Mouse (Mus musculus): ENCODE measurements at regions not wholly inside any gene's neighbourhood (a gene's known extent, or its start where the extent isn't known, plus 50 kb on each side); places are given as distances from the start of the nearest gene placed in this dataset.
"Not testable (repeated sequence)": the region's sequence is repeated elsewhere in the genome, so short reads cannot be mapped to it uniquely, and the experiment has no call there.

DNA sequence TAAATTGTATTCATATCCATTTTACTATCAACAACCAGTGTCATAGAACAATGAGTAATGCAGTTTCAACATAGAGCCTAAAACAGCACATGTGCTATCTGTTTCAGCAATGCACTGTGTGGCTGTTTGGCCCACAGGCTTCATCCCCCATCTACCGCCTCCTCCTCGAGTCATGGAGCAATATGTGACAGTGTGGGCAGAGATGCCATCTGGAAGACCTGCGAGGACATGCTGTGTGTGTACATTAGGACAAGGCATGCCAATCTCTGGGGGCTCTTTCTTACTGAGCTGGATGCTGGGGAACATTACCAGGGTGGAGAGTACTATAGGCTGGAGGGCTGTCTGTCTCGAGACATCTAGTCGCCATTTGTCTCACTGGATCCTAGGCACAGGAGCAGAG lies 101.5 kb upstream of the Fam84a start:
- H3K4me3 ChIP-seq (ENCODE audit: low read depth, low read length) = no peak overlapping the region
- no peaks in the 10 kb centered on the region for H3K4me1 ChIP-seq (ENCODE audit: control insufficient read depth, insufficient read depth, insufficient read length, low read length)
- WGBS = 87% methylated on average over 5 of the region's 5 CpGs
- no peak overlapping the region for H3K27ac ChIP-seq (ENCODE audit: insufficient read depth, low read depth, low read length)
- TF ChIP-seq CTCF (IDR thresholded peaks at IDR 0.05; ENCODE audit: extremely low read depth, insufficient read length, insufficient replicate concordance, low read depth, low read length) (no peak), POLR2A (IDR thresholded peaks at IDR 0.05; ENCODE audit: low read depth, low read length) (no peak)
- H3K36me3 ChIP-seq (ENCODE audit: control insufficient read depth, insufficient read depth, low read length) = no peaks in the 10 kb centered on the region
- H3K27me3 ChIP-seq (ENCODE audit: control insufficient read depth, insufficient read depth, low read length) = no peaks in the 10 kb centered on the region

DNA sequence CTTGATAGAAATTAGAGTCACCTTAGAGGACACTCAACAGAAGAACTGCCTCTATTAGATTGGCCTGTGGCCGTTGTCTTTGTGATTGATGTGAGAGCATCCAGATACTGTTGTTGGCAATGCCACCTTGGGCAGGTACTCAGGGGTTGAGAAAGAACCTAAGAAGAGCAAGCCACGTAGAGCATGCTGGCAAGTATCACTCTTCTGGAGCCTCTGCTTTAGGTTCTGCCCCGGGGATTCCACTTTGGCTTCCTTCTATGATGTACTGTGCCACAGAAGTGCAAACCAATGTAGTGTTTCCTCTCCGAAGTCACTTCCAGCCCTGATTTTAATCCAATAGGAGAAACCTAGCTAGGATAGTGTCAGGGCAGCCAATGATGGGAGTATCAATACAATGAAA lies 98.3 kb upstream of the Fam84a start:
- Histone ChIP-seq H3K27me3 (ENCODE audit: control insufficient read depth, insufficient read depth, low read length) (no peaks in the 10 kb centered on the region), H3K36me3 (ENCODE audit: control insufficient read depth, insufficient read depth, low read length) (no peaks in the 10 kb centered on the region), H3K4me3 (ENCODE audit: low read depth, low read length) (no peak overlapping the region), H3K27ac (ENCODE audit: insufficient read depth, low read depth, low read length) (no peak overlapping the region), H3K4me1 (ENCODE audit: control insufficient read depth, insufficient read depth, insufficient read length, low read length) (no peaks in the 10 kb centered on the region)
- WGBS = 91% methylated on average over 4 of the region's 4 CpGs
- TF ChIP-seq POLR2A (IDR thresholded peaks at IDR 0.05; ENCODE audit: low read depth, low read length) (no peak), CTCF (IDR thresholded peaks at IDR 0.05; ENCODE audit: extremely low read depth, insufficient read length, insufficient replicate concordance, low read depth, low read length) (no peak)

DNA sequence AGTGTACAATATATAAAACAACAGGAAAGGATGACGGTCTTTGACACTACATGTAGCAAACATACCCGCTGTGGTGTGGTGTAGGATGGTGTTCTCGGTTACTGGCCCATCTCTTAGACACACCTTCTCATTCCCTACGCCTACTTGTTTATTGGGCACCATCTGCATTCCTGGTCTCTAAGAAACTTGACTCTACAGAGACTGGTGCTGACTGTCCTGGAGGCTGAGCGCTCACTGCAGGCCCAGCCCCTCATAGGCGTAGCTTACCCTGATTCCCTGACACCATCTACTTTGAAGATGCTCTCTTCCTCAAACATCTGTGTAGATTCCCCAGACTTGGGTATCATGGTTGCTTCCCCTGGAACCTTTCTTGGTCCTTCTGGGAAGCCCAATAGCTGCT lies 90.9 kb upstream of the Fam84a start:
- H3K4me3 ChIP-seq (ENCODE audit: low read depth, low read length) = not testable (repeated sequence)

DNA sequence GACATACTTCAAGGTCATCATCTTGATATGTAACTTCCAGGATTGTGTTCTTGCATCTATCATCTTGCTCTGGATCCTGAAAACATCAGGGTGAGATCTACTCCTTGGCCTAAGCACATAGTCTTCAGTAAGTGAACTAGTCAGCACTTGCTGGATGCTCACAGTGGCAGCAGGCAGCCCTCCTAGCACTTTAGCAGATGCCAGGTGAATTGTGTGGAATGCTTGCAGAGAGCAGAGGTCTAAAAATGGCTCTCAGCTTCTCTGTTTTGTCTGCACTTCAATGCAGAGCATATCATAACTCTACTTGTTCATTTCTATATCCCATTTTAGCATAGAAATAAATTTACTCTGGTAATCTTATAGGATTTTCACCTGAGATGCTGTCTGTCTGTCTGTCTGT lies 85.8 kb upstream of the Fam84a start:
- Histone ChIP-seq H3K36me3 (ENCODE audit: control insufficient read depth, insufficient read depth, low read length) (no peaks in the 10 kb centered on the region), H3K4me3 (ENCODE audit: low read depth, low read length) (no peak overlapping the region), H3K27ac (ENCODE audit: insufficient read depth, low read depth, low read length) (no peak overlapping the region), H3K4me1 (ENCODE audit: control insufficient read depth, insufficient read depth, insufficient read length, low read length) (no peaks in the 10 kb centered on the region), H3K27me3 (ENCODE audit: control insufficient read depth, insufficient read depth, low read length) (no peaks in the 10 kb centered on the region)
- TF ChIP-seq CTCF (IDR thresholded peaks at IDR 0.05; ENCODE audit: extremely low read depth, insufficient read length, insufficient replicate concordance, low read depth, low read length) (no peak), POLR2A (IDR thresholded peaks at IDR 0.05; ENCODE audit: low read depth, low read length) (no peak)

More for the DNA sequence above, 90.9 kb upstream of the Fam84a start:
- 86% methylated on average over 6 of the region's 6 CpGs for WGBS
- not testable (repeated sequence) for H3K36me3 ChIP-seq (ENCODE audit: control insufficient read depth, insufficient read depth, low read length); H3K27me3 ChIP-seq (ENCODE audit: control insufficient read depth, insufficient read depth, low read length); H3K4me1 ChIP-seq (ENCODE audit: control insufficient read depth, insufficient read depth, insufficient read length, low read length); H3K27ac ChIP-seq (ENCODE audit: insufficient read depth, low read depth, low read length)

DNA sequence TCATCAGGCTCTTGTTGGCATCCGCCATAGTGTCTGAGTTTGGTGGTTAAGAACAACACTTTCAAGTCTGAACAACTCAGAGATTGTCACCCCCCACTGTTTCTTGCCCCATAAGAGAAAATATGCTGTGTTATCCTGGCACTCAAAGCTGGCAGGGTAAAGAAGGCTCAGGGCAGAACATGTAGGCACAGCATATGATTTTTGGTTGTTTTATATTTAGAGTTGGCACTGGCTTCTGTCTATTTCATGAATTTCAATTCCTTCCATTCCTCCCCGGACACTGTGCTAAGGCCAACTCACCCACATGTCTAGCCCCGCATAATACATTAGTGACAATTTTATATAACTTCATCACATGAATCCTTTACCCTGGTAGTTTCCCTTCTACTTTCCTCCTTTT lies 83.5 kb upstream of the Fam84a start:
- H3K27me3 ChIP-seq (ENCODE audit: control insufficient read depth, insufficient read depth, low read length) = no peaks in the 10 kb centered on the region
- 89% methylated on average over 3 of the region's 3 CpGs for WGBS
- H3K4me3 ChIP-seq (ENCODE audit: low read depth, low read length) = no peak overlapping the region
- H3K36me3 ChIP-seq (ENCODE audit: control insufficient read depth, insufficient read depth, low read length) = no peaks in the 10 kb centered on the region
- no peaks in the 10 kb centered on the region for H3K4me1 ChIP-seq (ENCODE audit: control insufficient read depth, insufficient read depth, insufficient read length, low read length)
- no peak overlapping the region for H3K27ac ChIP-seq (ENCODE audit: insufficient read depth, low read depth, low read length)
- TF ChIP-seq CTCF (IDR thresholded peaks at IDR 0.05; ENCODE audit: extremely low read depth, insufficient read length, insufficient replicate concordance, low read depth, low read length) (no peak), POLR2A (IDR thresholded peaks at IDR 0.05; ENCODE audit: low read depth, low read length) (no peak)

DNA sequence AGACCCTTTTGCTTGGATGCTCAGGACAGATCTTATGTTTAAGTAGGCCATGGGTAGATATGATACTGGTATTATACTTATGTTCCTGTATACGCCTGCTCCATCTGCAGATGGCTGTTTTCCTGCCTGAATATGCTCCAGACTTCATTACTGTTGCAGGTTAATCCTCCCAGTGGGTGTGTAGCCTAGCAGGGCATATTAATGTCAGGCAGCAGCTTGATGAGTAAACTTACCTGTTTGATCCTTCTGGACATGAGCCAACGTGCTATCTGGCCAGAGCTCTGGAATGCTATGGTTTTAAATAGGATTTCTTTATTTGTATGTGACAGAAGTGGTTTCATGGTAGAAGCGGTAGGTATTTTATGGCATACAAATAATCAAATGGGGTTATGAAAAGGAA lies 60.8 kb upstream of the Fam84a start:
- no peak for TF ChIP-seq POLR2A (IDR thresholded peaks at IDR 0.05; ENCODE audit: low read depth, low read length)
- Histone ChIP-seq H3K27me3 (ENCODE audit: control insufficient read depth, insufficient read depth, low read length) (no peaks in the 10 kb centered on the region), H3K27ac (ENCODE audit: insufficient read depth, low read depth, low read length) (no peak overlapping the region), H3K36me3 (ENCODE audit: control insufficient read depth, insufficient read depth, low read length) (no peaks in the 10 kb centered on the region), H3K4me3 (ENCODE audit: low read depth, low read length) (no peak overlapping the region), H3K4me1 (ENCODE audit: control insufficient read depth, insufficient read depth, insufficient read length, low read length) (peaks cover 4% of the 10 kb centered on the region; the same call in 1 of the 2 replicates)
- 28% methylated on average over 3 of the region's 3 CpGs for WGBS

DNA sequence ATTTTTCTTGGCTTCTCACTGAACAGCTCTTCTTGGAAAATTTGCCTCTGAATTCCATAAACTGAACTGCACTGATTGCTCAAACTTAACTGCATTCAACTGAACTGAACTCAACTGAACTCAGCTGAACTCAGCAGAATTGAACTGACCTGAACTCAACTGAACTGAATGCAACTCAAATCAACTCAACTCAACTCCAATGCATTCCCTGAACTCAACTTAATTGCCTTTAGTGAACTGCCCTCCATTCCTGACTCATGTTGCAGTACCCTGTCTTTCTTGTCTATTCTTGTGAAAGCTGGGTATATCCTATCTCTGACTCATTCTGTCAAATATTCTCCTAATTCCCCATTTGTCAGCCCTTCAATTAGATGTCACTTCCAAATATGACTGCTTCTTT lies 58.0 kb upstream of the Fam84a start:
- Histone ChIP-seq H3K4me1 (ENCODE audit: control insufficient read depth, insufficient read depth, insufficient read length, low read length) (peaks cover 4% of the 10 kb centered on the region; the same call in 1 of the 2 replicates), H3K27me3 (ENCODE audit: control insufficient read depth, insufficient read depth, low read length) (no peaks in the 10 kb centered on the region), H3K4me3 (ENCODE audit: low read depth, low read length) (no peak overlapping the region), H3K27ac (ENCODE audit: insufficient read depth, low read depth, low read length) (no peak overlapping the region), H3K36me3 (ENCODE audit: control insufficient read depth, insufficient read depth, low read length) (no peaks in the 10 kb centered on the region)
- TF ChIP-seq POLR2A (IDR thresholded peaks at IDR 0.05; ENCODE audit: low read depth, low read length) (no peak), CTCF (IDR thresholded peaks at IDR 0.05; ENCODE audit: extremely low read depth, insufficient read length, insufficient replicate concordance, low read depth, low read length) (no peak)

DNA sequence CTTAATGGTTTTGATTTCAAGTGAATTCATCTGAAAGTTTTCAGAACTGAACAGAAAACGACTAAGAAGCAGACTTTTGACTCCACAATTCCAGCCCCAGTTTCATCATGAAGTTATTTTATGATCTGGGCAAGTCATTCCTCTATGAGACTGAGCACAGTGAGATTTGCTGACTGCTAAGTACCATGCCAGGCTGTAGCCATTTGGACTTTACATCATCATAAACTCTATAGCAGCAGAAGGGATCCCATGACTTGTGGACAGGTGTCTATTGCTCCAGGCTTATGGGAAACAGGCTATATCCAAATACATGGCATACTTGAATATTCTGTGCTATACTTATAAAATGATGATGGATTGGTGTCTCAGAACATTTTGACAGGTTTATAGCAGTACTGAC lies 55.4 kb upstream of the Fam84a start:
- no peaks in the 10 kb centered on the region for H3K4me1 ChIP-seq (ENCODE audit: control insufficient read depth, insufficient read depth, insufficient read length, low read length)
- no peaks in the 10 kb centered on the region for H3K36me3 ChIP-seq (ENCODE audit: control insufficient read depth, insufficient read depth, low read length)
- WGBS = 48% methylated on average over 1 of the region's 1 CpGs
- H3K27ac ChIP-seq (ENCODE audit: insufficient read depth, low read depth, low read length) = no peak overlapping the region
- TF ChIP-seq POLR2A (IDR thresholded peaks at IDR 0.05; ENCODE audit: low read depth, low read length) (no peak), CTCF (IDR thresholded peaks at IDR 0.05; ENCODE audit: extremely low read depth, insufficient read length, insufficient replicate concordance, low read depth, low read length) (no peak)
- H3K27me3 ChIP-seq (ENCODE audit: control insufficient read depth, insufficient read depth, low read length) = no peaks in the 10 kb centered on the region
- H3K4me3 ChIP-seq (ENCODE audit: low read depth, low read length) = no peak overlapping the region
